Mouse (Mus musculus) CD4-positive helper T cell, adult 2 months (primary cell): ENCODE measurements at regions not wholly inside any gene's neighbourhood (a gene's known extent, or its start where the extent isn't known, plus 50 kb on each side); places are given as distances from the start of the nearest gene placed in this dataset.

ENCODE experiments used
- DNase-seq: peaks from one replicate; pipeline ENCODE4 v3.0.0-alpha.2; 2012; ENCODE audit warnings: low read depth, missing footprints, low spot score

DNA sequence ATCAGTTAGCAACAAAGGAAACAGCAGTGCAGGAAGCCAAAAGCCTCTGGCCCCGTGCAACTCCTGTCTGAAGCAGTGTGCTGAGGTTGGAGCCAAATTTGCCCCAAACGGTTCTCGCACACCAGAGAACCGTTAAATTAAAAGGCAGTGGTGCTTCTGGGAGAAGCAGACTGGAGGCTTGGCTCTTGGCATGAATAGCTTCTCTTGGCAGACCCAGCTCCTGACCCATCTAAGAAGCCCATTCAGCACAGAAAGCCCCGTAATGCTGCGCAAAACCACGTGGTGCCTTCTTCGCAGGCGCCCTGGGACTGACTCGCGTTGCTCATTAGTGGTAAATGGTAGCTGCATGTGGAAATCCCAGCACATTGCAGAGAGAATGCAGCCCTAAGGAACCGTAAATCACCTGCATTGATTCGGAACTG lies 340.2 kb upstream of the Slc24a2 start:
- DNase-seq, result no peak

DNA sequence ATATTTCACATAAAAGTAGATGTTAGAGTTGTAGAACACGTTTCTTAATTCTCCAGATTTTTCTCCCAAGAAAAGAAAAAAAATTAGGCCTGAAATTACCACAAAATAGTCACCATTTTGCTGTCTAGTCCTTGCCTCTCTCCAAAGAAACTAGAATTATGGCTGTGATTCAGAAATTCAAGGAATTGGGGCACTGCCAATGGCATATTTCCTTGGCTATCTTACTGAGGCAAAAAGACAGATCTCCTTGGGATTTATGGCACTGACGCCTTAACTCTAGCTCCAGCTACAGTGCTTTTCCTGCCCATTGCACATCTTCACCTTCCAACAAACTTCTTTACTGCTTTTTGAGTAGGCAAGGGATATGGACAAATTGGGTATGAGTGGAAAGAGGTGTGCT lies 336.3 kb upstream of the Slc24a2 start:
- no peak for DNase-seq

DNA sequence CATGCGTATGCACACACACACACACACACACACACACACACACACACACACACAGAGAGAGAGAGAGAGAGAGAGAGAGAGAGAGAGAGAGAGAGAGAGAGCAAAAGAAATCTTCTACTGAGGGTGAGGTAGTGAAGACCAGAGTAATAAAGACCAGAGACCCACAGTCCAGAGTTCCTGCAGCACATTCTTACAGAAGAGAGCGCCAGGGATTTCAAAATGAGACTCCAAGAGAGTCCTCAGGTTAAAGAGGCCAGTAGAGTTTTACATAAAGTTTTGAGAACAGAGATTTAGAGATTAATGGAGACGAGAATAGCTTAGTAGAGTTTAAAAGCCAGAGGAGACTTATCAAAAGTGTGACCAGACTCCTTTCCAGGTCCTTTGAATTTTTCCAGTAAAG lies 324.6 kb upstream of the Slc24a2 start:
- no peak for DNase-seq
